ENCODE assay signal across 8 mouse cellular contexts in genomic region chr5:115489699-115490637, GRCm38 (mm10). TPM values are rescaled to one million over a fixed set of nuclear protein-coding genes. Genes with fewer than 3 reads are reported as not detected.
DNase-seq lines count a peak whose midpoint lies in the region; ATAC-seq lines count a peak whose summit lies in the region.

No protein-coding gene starts in this region.

- peak; percentile 84 to 89 for DNase-seq in gastrocnemius, adult 8-10 months (ENCODE audit: low spot score in 2 of 2)
- peak; percentile 97 for DNase-seq in induced T-regulatory cell, adult 2 months (ENCODE audit: low read depth)
- DNase-seq in left cerebral cortex, adult 9 months (ENCODE audit: low spot score in 2 of 2) = peak; percentile 79 to 89
- DNase-seq in right cerebral cortex, postnatal 14 days = peak; percentile 78
- peak; percentile 95 for DNase-seq in yolk sac, embryonic 10.5 days (ENCODE audit: low spot score)

- ATAC-seq in activated CD4-positive, CD25-positive, alpha-beta regulatory T cell, adult 4 months = peak; percentile 59
- ATAC-seq in common myeloid progenitor, adult 5-6 weeks (replicated peaks; ENCODE audit: low read depth, poor library complexity, severe bottlenecking) = peak; percentile 73
- peak; percentile 74 for ATAC-seq in megakaryocyte progenitor cell, adult 5-6 weeks (replicated peaks; ENCODE audit: poor library complexity)

RNA-seq across cellular contexts. Expression of gene Sirt4, which starts 5.4 kb away (rescaled TPM):
- 10 to 100 TPM; 10.4 to 14.9 TPM for polyA plus RNA-seq in activated CD4-positive, CD25-positive, alpha-beta regulatory T cell, adult 4 months (2017; shearing (Covaris generic))
- total RNA-seq in common myeloid progenitor, adult 5-6 weeks (2017) = 3.6 and 14.3 TPM in 2 replicates
- total RNA-seq in gastrocnemius, adult 8-10 months (2022) = 10 to 100 TPM in 1 of 4 experiments, 1 to 10 TPM in 3; 7.2 to 13.5 (median 9.4) TPM
- 9.8 and 12.3 TPM in 2 replicates for total RNA-seq in megakaryocyte progenitor cell, adult 5-6 weeks (2015)
- 2.8 and 4.6 TPM in 2 replicates for total RNA-seq in megakaryocyte progenitor cell, adult 5-6 weeks (2017)

RNA-seq across cellular contexts. Expression of gene Pxn, which starts 16.5 kb away (rescaled TPM):
- polyA plus RNA-seq in activated CD4-positive, CD25-positive, alpha-beta regulatory T cell, adult 4 months (2017; shearing (Covaris generic)) = 10 to 100 TPM; 14.5 to 21.0 TPM
- total RNA-seq in common myeloid progenitor, adult 5-6 weeks (2017) = 31.2 and 72.4 TPM in 2 replicates
- 10 to 100 TPM; 76.0 to 89.9 (median 78.1) TPM for total RNA-seq in gastrocnemius, adult 8-10 months (2022)
- 40.4 and 52.8 TPM in 2 replicates for total RNA-seq in megakaryocyte progenitor cell, adult 5-6 weeks (2015)
- total RNA-seq in megakaryocyte progenitor cell, adult 5-6 weeks (2017) = 69.6 and 73.0 TPM in 2 replicates

RNA-seq across cellular contexts. Expression of gene Pla2g1b, which starts 23.9 kb away (rescaled TPM):
- not detected for polyA plus RNA-seq in activated CD4-positive, CD25-positive, alpha-beta regulatory T cell, adult 4 months (2017; shearing (Covaris generic))
- not detected in 2 replicates for total RNA-seq in common myeloid progenitor, adult 5-6 weeks (2017)
- not detected for total RNA-seq in gastrocnemius, adult 8-10 months (2022)
- total RNA-seq in megakaryocyte progenitor cell, adult 5-6 weeks (2015) = not detected in 2 replicates
- total RNA-seq in megakaryocyte progenitor cell, adult 5-6 weeks (2017) = not detected in 2 replicates

Comparison
In these comparisons a context has a peak if more than half of its experiments do, and no peak if none do; other contexts are left out.
1. Peak in every context shown above with its lines: DNase-seq and ATAC-seq.